8 mouse cellular contexts compared by ENCODE assay signal in the genomic region with DNA sequence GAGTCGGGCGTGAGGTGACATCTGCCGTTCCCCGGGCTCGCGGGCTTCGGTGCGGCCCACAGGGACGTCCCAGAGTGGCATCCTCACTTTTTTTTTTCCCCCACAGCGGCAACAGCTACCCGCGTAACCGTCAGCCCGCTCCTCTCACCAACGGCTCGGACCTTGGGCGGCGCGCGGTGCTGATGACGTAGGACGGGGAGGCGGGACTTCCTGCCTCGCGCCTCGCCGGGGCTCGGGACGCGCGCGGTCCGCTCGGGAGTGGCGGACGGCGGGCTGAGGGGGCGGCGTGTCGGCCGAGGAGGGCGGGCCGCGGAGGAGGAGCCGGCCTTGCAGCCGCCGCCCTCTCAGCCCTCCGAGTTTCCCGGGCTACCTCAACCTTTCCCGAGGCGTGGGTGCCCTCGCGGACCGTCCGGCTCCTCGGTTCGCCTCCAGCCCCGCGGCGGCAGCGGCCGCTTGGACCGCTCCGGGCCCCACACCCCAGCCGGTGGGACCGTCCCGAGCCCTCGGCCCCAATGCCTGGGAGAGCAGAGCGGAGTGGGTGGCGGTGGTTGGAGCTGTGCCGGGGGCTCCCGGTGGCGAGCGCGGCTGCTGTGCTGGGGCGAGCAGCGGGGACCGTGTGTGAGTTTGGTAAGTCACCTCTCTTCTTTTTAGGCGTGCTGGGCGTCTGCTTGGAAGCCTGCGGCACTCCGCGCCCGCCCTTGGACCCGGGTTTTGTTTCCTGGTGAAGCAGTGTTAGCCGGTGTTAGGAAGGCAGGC. TPM values are rescaled to one million over a fixed set of nuclear protein-coding genes. Genes with fewer than 3 reads are reported as not detected.
DNase-seq lines count a peak whose midpoint lies in the region; ATAC-seq lines count a peak whose summit lies in the region.

Gene Cep83, plus strand, starts transcription at position 235 of the 756 bp plus-strand sequence.

- DNase-seq in adrenal gland, adult (ENCODE audit: inconsistent age in 2 of 2, low spot score in 1 of 2), result peak; percentile 96 to 98
- DNase-seq in embryo, embryonic 10 days (ENCODE audit: low spot score), result peak; percentile 99
- peak; percentile 96 for DNase-seq in gastrocnemius, postnatal 10 days
- DNase-seq in left cerebral cortex, adult 9 months (ENCODE audit: low spot score in 2 of 2), result peak; percentile 74 to 89
- DNase-seq in right cerebral cortex, adult 2 months (ENCODE audit: low spot score in 2 of 2), result peak; percentile 92
- DNase-seq in urinary bladder, postnatal 10 days (ENCODE audit: low spot score), result peak; percentile 84

- H3K9me3 ChIP-seq in megakaryocyte, embryonic 14.5 days, result no peaks in the 10 kb centered on the region

- ATAC-seq in inflammation-experienced regulatory T-cells, adult 6 months, result peak; percentile 74

- H3K36me3 ChIP-seq in megakaryocyte, embryonic 14.5 days (replicated peaks; ENCODE audit: low read length), result peaks cover 14% of the 10 kb centered on the region

- H3K4me3 ChIP-seq in megakaryocyte, embryonic 14.5 days (replicated peaks), result peak within 1 kb of the TSS; percentile 99

- H3K4me1 ChIP-seq in megakaryocyte, embryonic 14.5 days, result peaks cover 41% of the 10 kb centered on the region

- H3K27me3 ChIP-seq in megakaryocyte, embryonic 14.5 days (replicated peaks), result no peaks in the 10 kb centered on the region

RNA-seq across cellular contexts. Expression of gene Cep83, which starts in this region (rescaled TPM):
- total RNA-seq in gastrocnemius, postnatal 10 days (2021), result 10 to 100 TPM; 15.3 to 17.6 TPM
- polyA plus RNA-seq in inflammation-experienced regulatory T-cells, adult 6 months (2017; shearing (Covaris generic)), result 10 to 100 TPM; 16.1 to 24.7 (median 22.1) TPM
- 1.5 and 7.8 TPM in 2 replicates for polyA plus RNA-seq in megakaryocyte, embryonic 14.5 days (2012; ENCODE audit: insufficient read depth, low replicate concordance)

Comparison
In these comparisons a context has a peak if more than half of its experiments do, and no peak if none do; other contexts are left out.
1. Peak in every context shown above with its lines: DNase-seq, ATAC-seq and H3K4me3 ChIP-seq.